Mouse (Mus musculus) hindbrain, embryonic 16.5 days (tissue): Measurements from ENCODE around the gene Paqr5. TPM values are rescaled to one million over a fixed set of nuclear protein-coding genes. Genes with fewer than 3 reads are reported as not detected.

ENCODE experiments used
- ATAC-seq: fragments of 200-750 bp; cut with Nextera tagmentation; 2 replicates; pipeline ENCODE4 v1.8.0; 2017; ENCODE audit warnings: moderate TSS enrichment, moderate library complexity
- H3K27ac ChIP-seq: fragments of 300-500 bp; sonication (generic); 2 replicates; pipeline ENCODE4 v1.5.1; 2014; ENCODE audit warnings: low read depth, mild to moderate bottlenecking, control low read depth, low read length, moderate library complexity
- H3K27me3 ChIP-seq: fragments of 300-500 bp; sonication (generic); replicated peaks from 2 replicates; pipeline ENCODE4 v1.6.1; 2014; ENCODE audit warnings: low read length; ENCODE audit not compliant: control insufficient read depth, insufficient read depth
- H3K36me3 ChIP-seq: fragments of 300-500 bp; sonication (generic); 2 replicates; pipeline ENCODE4 v1.6.1; 2014; ENCODE audit warnings: mild to moderate bottlenecking, low read length, moderate library complexity, mixed read lengths; ENCODE audit not compliant: control insufficient read depth, insufficient read depth
- H3K4me1 ChIP-seq: fragments of 300-500 bp; sonication (generic); 2 replicates; pipeline ENCODE4 v1.6.1; 2014; ENCODE audit warnings: low read depth, low read length; ENCODE audit not compliant: control insufficient read depth, insufficient read depth
- H3K4me2 ChIP-seq: fragments of 300-500 bp; sonication (generic); 2 replicates; pipeline ENCODE4 v1.6.1; 2014; ENCODE audit warnings: mild to moderate bottlenecking, low read length, control low read depth, moderate library complexity
- H3K4me3 ChIP-seq: fragments of 300-500 bp; sonication (generic); 2 replicates; pipeline ENCODE4 v1.5.1; 2014; ENCODE audit warnings: mild to moderate bottlenecking, low read length, control low read depth, moderate library complexity
- H3K9ac ChIP-seq: fragments of 300-500 bp; sonication (generic); 2 replicates; pipeline ENCODE4 v1.6.1; 2014; ENCODE audit warnings: low read depth, mild to moderate bottlenecking, control low read depth, low read length, moderate library complexity
- H3K9me3 ChIP-seq: fragments of 300-500 bp; sonication (generic); 2 replicates; pipeline ENCODE4 v1.6.1; 2014; ENCODE audit warnings: mild to moderate bottlenecking, low read length, moderate library complexity; ENCODE audit not compliant: control insufficient read depth
- WGBS: fragments of 180-500 bp; shearing (Covaris S2); extraction: QIAGEN DNeasy Blood & Tissue Kit; methylation state at CpG from one replicate; pipeline ENCODE4 v1.1.7; 2014; 5-methylcytosine and 5-hydroxymethylcytosine counted together
- polyA plus RNA-seq: library from polyadenylated mRNA; unstranded; fragments of >200 nt; fragmentation: Nextera tagmentation; extraction: Ambion mirVana; gene quantifications from 2 replicates; pipeline ENCODE4 v1.2.1, GENCODE M21; 2015

Paqr5 gene
- polyA plus RNA-seq, 1 experiment from 2014 or later, result 0.64 TPM

DNA sequence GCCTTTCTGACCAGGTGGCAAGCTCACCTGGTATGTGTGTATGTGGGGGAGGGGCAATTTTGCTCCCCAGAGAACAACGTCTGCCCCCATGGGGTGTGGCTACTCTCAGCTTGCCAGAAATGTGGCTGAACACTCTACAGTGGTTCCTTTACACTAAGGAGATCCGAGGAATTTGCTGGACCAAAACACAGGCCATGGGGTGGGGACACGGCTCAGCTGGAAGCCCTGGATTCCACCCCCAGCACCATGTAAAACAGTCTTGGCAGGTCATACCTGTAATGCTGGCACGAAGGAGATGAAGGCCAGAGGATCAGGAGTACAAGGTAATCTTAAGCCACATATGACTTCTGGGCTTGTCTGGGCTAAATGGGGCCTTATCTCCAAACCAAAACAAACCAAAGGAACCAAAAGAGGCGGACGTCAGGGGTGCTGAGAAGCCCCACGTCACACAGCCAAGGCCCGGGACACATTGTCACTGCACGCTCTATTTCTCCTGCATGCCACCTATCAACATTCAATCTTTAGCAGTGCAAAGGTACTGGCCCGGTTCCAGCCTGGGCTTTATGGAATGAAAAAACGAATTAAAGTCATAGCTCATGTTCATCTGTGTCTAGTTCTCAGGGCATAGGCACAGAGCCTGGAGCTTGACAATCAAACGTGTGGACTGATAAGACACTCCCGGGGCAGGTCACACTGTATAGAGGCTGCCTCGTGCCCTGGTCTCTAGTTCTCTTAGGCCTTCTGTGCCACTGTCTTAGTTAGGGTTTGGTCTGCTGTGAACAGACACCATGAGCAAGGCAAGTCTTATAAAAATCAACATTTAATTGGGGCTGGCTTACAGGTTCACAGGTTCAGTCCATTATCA, 8.2 kb downstream of the Paqr5 start:
- no peak for ATAC-seq
- 82% methylated on average over 14 of the region's 14 CpGs for WGBS
- Histone ChIP-seq H3K36me3 (no peaks in the 10 kb centered on the region), H3K27me3 (no peaks in the 10 kb centered on the region), H3K9ac (no peak overlapping the region), H3K27ac (no peak overlapping the region), H3K4me1 (no peaks in the 10 kb centered on the region), H3K4me3 (no peak overlapping the region), H3K4me2 (no peak overlapping the region), H3K9me3 (no peaks in the 10 kb centered on the region)

DNA sequence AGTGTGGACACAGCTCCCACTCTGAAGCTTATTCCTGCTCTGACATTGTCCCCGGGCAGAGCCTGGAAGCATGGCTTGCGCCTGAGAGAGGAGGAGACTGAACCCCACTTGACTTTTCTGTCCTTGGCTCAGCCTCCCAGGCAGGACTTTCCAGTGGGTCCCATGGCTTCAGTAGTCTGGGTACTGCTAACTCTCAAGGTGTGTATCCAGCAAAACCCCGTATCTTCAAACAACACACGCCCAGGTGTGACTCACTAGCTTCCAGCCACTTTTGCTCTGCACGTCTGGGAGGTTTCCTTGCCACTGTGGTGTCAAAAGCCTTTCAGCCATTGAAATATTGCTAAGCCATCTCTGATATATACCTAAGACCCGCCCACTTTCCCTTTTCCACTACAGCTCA, 9.3 kb downstream of the Paqr5 start:
- 86% methylated on average over 6 of the region's 6 CpGs for WGBS
- no peaks in the 10 kb centered on the region for H3K4me1 ChIP-seq
- H3K9me3 ChIP-seq, result no peaks in the 10 kb centered on the region
- H3K9ac ChIP-seq, result no peak overlapping the region
- no peak for ATAC-seq
- no peak overlapping the region for H3K4me2 ChIP-seq
- H3K27ac ChIP-seq, result no peak overlapping the region
- H3K4me3 ChIP-seq, result no peak overlapping the region
- no peaks in the 10 kb centered on the region for H3K27me3 ChIP-seq
- no peaks in the 10 kb centered on the region for H3K36me3 ChIP-seq

- H3K27me3 ChIP-seq, result no peaks in the 10 kb centered on the region
- H3K4me2 ChIP-seq, result no peak overlapping the region
- no peak overlapping the region for H3K4me3 ChIP-seq
- 58% methylated on average over 3 of the region's 3 CpGs for WGBS
- H3K4me1 ChIP-seq, result no peaks in the 10 kb centered on the region
- H3K9me3 ChIP-seq, result no peaks in the 10 kb centered on the region
- ATAC-seq, result no peak
- no peaks in the 10 kb centered on the region for H3K36me3 ChIP-seq
- H3K9ac ChIP-seq, result no peak overlapping the region
- H3K27ac ChIP-seq, result no peak overlapping the region
Measured at GRCm38 (mm10) chr9:62015504-62015903, 11.2 kb downstream of the Paqr5 start.

DNA sequence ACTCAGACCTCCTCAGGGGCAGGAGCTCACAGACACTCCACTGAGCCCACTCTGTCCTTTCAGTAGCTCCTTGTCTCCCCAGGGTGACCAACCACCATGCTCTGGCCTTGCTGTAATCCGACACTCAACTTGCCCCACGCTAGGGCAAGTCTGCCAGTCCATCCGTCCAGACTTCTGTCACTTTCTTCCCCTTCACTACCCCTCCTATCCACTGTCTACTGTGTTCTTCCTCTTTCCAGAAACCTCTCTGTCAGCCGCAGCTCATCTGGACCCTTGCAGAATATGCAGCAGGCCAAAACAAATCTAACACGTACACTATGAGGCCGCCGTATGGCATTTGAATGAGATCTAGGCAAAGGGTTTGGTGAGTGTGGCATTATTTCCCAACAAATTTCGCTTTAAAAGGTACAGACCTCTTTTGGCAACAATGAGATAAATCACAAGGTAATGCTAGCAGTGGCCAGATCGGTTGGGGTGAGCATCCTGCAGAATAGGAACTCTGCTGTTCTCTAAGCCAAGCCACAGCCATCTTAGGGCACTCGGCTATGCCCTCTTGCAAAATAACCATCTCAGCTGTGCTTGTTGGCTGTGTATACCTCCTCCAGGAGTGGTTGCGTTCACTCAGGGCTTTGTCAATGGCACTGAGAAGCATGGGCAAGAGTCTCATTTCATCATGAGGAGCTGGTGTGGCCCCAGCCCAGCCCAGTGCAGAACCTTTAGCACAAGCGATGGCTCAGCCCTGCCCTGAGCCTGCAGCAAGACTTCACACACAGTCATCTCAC, 13.1 kb downstream of the Paqr5 start:
- WGBS, result 73% methylated on average over 12 of the region's 12 CpGs
- Histone ChIP-seq H3K27me3 (no peaks in the 10 kb centered on the region), H3K4me3 (no peak overlapping the region), H3K9me3 (no peaks in the 10 kb centered on the region), H3K4me1 (no peaks in the 10 kb centered on the region), H3K4me2 (no peak overlapping the region), H3K27ac (no peak overlapping the region), H3K9ac (no peak overlapping the region), H3K36me3 (no peaks in the 10 kb centered on the region)
- no peak for ATAC-seq

DNA sequence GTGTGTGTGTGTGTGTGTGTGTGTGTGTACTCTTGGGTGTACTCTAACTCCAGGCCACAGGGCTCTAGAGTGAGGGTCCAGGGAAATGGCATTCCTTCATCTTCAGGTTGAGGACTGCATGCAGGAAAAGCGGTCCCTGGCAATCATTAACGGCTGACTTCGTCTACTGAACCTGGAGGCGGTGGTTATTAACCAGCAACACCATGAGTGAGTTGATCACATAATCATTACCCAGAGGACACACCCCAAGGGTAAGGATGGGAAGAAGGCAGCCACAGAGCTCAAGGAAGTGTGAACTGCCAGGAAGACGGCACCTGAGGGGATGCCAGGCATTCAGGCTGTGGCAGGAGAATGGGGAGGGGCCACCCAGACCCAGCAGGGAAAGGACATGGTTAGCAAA, 18.3 kb downstream of the Paqr5 start:
- no peak for ATAC-seq

GRCm38 (mm10) chr9:62007028-62007427, 19.6 kb downstream of the Paqr5 start:
- 81% methylated on average over 4 of the region's 4 CpGs for WGBS
- H3K9me3 ChIP-seq, result no peaks in the 10 kb centered on the region
- H3K9ac ChIP-seq, result peak overlapping the region; percentile 27; the same call in 1 of the 2 replicates
- no peaks in the 10 kb centered on the region for H3K27me3 ChIP-seq
- no peak overlapping the region for H3K4me2 ChIP-seq
- no peak overlapping the region for H3K4me3 ChIP-seq
- no peaks in the 10 kb centered on the region for H3K36me3 ChIP-seq
- H3K4me1 ChIP-seq, result no peaks in the 10 kb centered on the region
- ATAC-seq, result no peak
- H3K27ac ChIP-seq, result no peak overlapping the region

More for the DNA sequence above, 18.3 kb downstream of the Paqr5 start:
- H3K9me3 ChIP-seq, result no peaks in the 10 kb centered on the region
- no peak overlapping the region for H3K27ac ChIP-seq
- H3K36me3 ChIP-seq, result no peaks in the 10 kb centered on the region
- no peaks in the 10 kb centered on the region for H3K27me3 ChIP-seq
- H3K4me2 ChIP-seq, result no peak overlapping the region
- H3K4me3 ChIP-seq, result no peak overlapping the region
- WGBS, result 62% methylated on average over 5 of the region's 5 CpGs
- H3K4me1 ChIP-seq, result no peaks in the 10 kb centered on the region
- no peak overlapping the region for H3K9ac ChIP-seq

- Histone ChIP-seq H3K4me2 (no peak overlapping the region), H3K4me3 (no peak overlapping the region), H3K27ac (no peak overlapping the region), H3K9me3 (no peaks in the 10 kb centered on the region), H3K4me1 (no peaks in the 10 kb centered on the region), H3K9ac (no peak overlapping the region), H3K27me3 (no peaks in the 10 kb centered on the region), H3K36me3 (no peaks in the 10 kb centered on the region)
- ATAC-seq, result no peak
- 23% methylated on average over 2 of the region's 2 CpGs for WGBS
Measured at GRCm38 (mm10) chr9:62003611-62004010, 23.0 kb downstream of the Paqr5 start.

DNA sequence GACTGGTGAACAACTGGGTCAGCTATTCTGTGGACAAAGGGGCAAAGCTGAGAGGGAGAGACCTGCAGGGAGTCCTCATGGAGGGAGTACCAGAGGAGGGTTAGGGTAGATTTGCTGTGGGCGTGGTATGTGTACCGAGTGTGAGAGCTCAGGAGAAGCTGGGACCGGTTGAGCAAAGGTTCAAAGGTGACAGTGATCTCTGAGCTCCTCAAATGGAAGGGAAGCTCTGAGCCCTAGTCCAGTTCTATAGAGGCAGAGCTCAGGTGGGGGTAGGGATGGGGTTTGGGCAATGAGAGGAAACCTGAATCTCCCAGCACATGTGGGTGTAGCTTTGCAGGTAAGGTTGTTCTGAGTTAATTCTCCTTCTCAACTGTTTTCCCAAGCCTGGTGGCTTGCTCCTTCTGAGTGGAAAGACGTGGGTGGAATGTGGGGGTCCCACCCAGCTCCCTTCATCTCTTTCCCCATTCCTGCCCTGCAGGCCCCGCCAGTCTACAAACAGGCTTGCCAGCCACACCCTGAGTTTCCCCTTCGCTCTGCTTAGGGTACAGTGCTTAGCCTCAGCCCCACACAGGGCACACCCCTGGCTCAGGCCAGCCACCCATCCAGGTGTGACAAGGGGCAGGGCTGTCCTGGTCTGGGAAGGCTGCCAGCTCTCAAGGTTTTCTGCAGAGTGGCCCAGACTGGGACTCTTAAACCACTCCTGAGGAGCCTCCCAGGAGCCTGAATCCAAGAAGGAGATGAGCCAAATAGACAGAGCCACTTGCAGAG, 26.8 kb downstream of the Paqr5 start:
- H3K4me2 ChIP-seq, result no peak overlapping the region
- 89% methylated on average over 6 of the region's 6 CpGs for WGBS
- no peak overlapping the region for H3K4me3 ChIP-seq

GRCm38 (mm10) chr9:61997860-61998259, 28.8 kb downstream of the Paqr5 start:
- Histone ChIP-seq H3K4me2 (no peak overlapping the region), H3K36me3 (no peaks in the 10 kb centered on the region), H3K27me3 (no peaks in the 10 kb centered on the region), H3K9ac (no peak overlapping the region), H3K27ac (no peak overlapping the region), H3K4me1 (no peaks in the 10 kb centered on the region), H3K9me3 (no peaks in the 10 kb centered on the region), H3K4me3 (no peak overlapping the region)
- no peak for ATAC-seq
- WGBS, result 35% methylated on average over 6 of the region's 6 CpGs

More for the DNA sequence above, 26.8 kb downstream of the Paqr5 start:
- no peaks in the 10 kb centered on the region for H3K4me1 ChIP-seq
- H3K9ac ChIP-seq, result no peak overlapping the region
- ATAC-seq, result no peak
- H3K36me3 ChIP-seq, result no peaks in the 10 kb centered on the region
- H3K27ac ChIP-seq, result no peak overlapping the region
- H3K27me3 ChIP-seq, result no peaks in the 10 kb centered on the region
- H3K9me3 ChIP-seq, result no peaks in the 10 kb centered on the region
